Mouse (Mus musculus) heart, embryonic 13.5 days (tissue): ENCODE measurements around the gene Glis3. TPM values are rescaled to one million over a fixed set of nuclear protein-coding genes. Genes with fewer than 3 reads are reported as not detected.
A peak's percentile ranks its signal among the peaks of the same experiment; 100 is the strongest.

ENCODE experiments used
- ATAC-seq: fragments of 200-750 bp; cut with Nextera tagmentation; 2 replicates; pipeline ENCODE4 v1.8.0; 2017; ENCODE audit warnings: moderate TSS enrichment; ENCODE audit not compliant: insufficient number of reproducible peaks, low FRiP score, low TSS enrichment; ENCODE audit errors: extremely low read depth
- H3K27ac ChIP-seq: fragments of 300-500 bp; sonication (generic); replicated peaks from 2 replicates; pipeline ENCODE4 v1.5.1; 2015; ENCODE audit warnings: moderate library complexity, mild to moderate bottlenecking, inconsistent platforms
- H3K27me3 ChIP-seq: fragments of 300-500 bp; sonication (generic); replicated peaks from 2 replicates; pipeline ENCODE4 v1.6.1; 2015; ENCODE audit warnings: mild to moderate bottlenecking, inconsistent platforms
- H3K36me3 ChIP-seq: fragments of 300-500 bp; sonication (generic); 2 replicates; pipeline ENCODE4 v1.6.1; 2015; ENCODE audit warnings: mild to moderate bottlenecking, inconsistent platforms
- H3K4me1 ChIP-seq: fragments of 300-500 bp; sonication (generic); 2 replicates; pipeline ENCODE4 v1.6.1; 2015; ENCODE audit warnings: inconsistent platforms
- H3K4me2 ChIP-seq: fragments of 300-500 bp; sonication (generic); 2 replicates; pipeline ENCODE4 v1.6.1; 2015; ENCODE audit warnings: inconsistent platforms, mild to moderate bottlenecking, moderate library complexity
- H3K4me3 ChIP-seq: fragments of 300-500 bp; sonication (generic); 2 replicates; pipeline ENCODE4 v1.5.1; 2015; ENCODE audit warnings: moderate library complexity, mild to moderate bottlenecking, inconsistent platforms
- H3K9ac ChIP-seq: fragments of 300-500 bp; sonication (generic); 2 replicates; pipeline ENCODE4 v1.6.1; 2015; ENCODE audit warnings: inconsistent platforms, mild to moderate bottlenecking, moderate library complexity
- H3K9me3 ChIP-seq: fragments of 300-500 bp; sonication (generic); 2 replicates; pipeline ENCODE4 v1.6.1; 2016; ENCODE audit warnings: inconsistent platforms
- WGBS: fragments of 180-500 bp; shearing (Covaris S2); methylation state at CpG from one replicate; pipeline ENCODE4 v1.1.7; 2015; ENCODE audit warnings: mixed read lengths; 5-methylcytosine and 5-hydroxymethylcytosine counted together
- polyA plus RNA-seq: library from polyadenylated mRNA; unstranded; fragments of >200 nt; fragmentation: Nextera tagmentation; extraction: Ambion mirVana; gene quantifications from 2 replicates; pipeline ENCODE4 v1.2.1, GENCODE M21; 2015

Gene Glis3
- polyA plus RNA-seq, 1 experiment from 2014 or later = 1.1 TPM

GRCm38 (mm10) chr19:28679291-28679775 lies 544 bp downstream of the Glis3 start:
- Histone ChIP-seq H3K27ac (no peak overlapping the region), H3K4me2 (peak overlapping the region; percentile 98), H3K9ac (peak overlapping the region; percentile 80), H3K9me3 (no peaks in the 10 kb centered on the region), H3K4me3 (peak overlapping the region; percentile 68), H3K27me3 (peaks cover 45% of the 10 kb centered on the region), H3K36me3 (no peaks in the 10 kb centered on the region), H3K4me1 (peaks cover 20% of the 10 kb centered on the region)
- no peak for ATAC-seq
- WGBS = under 1% methylated on average over 28 of the region's 28 CpGs

GRCm38 (mm10) chr19:28678646-28679270 lies 1.1 kb downstream of the Glis3 start:
- no peak overlapping the region for H3K27ac ChIP-seq
- H3K9ac ChIP-seq = peak overlapping the region; percentile 80
- H3K36me3 ChIP-seq = no peaks in the 10 kb centered on the region
- peaks cover 45% of the 10 kb centered on the region for H3K27me3 ChIP-seq
- peak overlapping the region; percentile 98 for H3K4me2 ChIP-seq
- under 1% methylated on average over 30 of the region's 30 CpGs for WGBS
- ATAC-seq = no peak
- peak overlapping the region; percentile 68 for H3K4me3 ChIP-seq
- no peaks in the 10 kb centered on the region for H3K9me3 ChIP-seq
- peaks cover 15% of the 10 kb centered on the region for H3K4me1 ChIP-seq

- Histone ChIP-seq H3K9ac (peak overlapping the region; percentile 80), H3K4me2 (peak overlapping the region; percentile 98), H3K9me3 (no peaks in the 10 kb centered on the region), H3K4me3 (peak overlapping the region; percentile 68), H3K4me1 (peaks cover 15% of the 10 kb centered on the region), H3K27me3 (peaks cover 38% of the 10 kb centered on the region), H3K36me3 (no peaks in the 10 kb centered on the region), H3K27ac (no peak overlapping the region)
- ATAC-seq = no peak
- WGBS = 1% methylated on average over 30 of the region's 32 CpGs
Measured at GRCm38 (mm10) chr19:28677728-28678438, 2.0 kb downstream of the Glis3 start.

- Histone ChIP-seq H3K9me3 (no peaks in the 10 kb centered on the region), H3K4me3 (peak overlapping the region; percentile 68), H3K27ac (no peak overlapping the region), H3K9ac (no peak overlapping the region), H3K4me1 (peaks cover 15% of the 10 kb centered on the region), H3K27me3 (peaks cover 34% of the 10 kb centered on the region), H3K4me2 (peak overlapping the region; percentile 98), H3K36me3 (no peaks in the 10 kb centered on the region)
- WGBS = 44% methylated on average over 8 of the region's 8 CpGs
- ATAC-seq = no peak
Measured at GRCm38 (mm10) chr19:28677045-28677727, 2.7 kb downstream of the Glis3 start.

- WGBS = 43% methylated on average over 9 of the region's 9 CpGs
- H3K36me3 ChIP-seq = no peaks in the 10 kb centered on the region
- no peak overlapping the region for H3K4me2 ChIP-seq
- H3K4me3 ChIP-seq = no peak overlapping the region
- H3K27ac ChIP-seq = no peak overlapping the region
- peaks cover 20% of the 10 kb centered on the region for H3K4me1 ChIP-seq
- H3K27me3 ChIP-seq = peaks cover 5% of the 10 kb centered on the region; the same call in 1 of the 2 replicates
- no peaks in the 10 kb centered on the region for H3K9me3 ChIP-seq
- no peak for ATAC-seq
- no peak overlapping the region for H3K9ac ChIP-seq
Measured at GRCm38 (mm10) chr19:28663781-28664180, 16.1 kb downstream of the Glis3 start.

GRCm38 (mm10) chr19:28663148-28663547 lies 16.7 kb downstream of the Glis3 start:
- H3K36me3 ChIP-seq = no peaks in the 10 kb centered on the region
- peaks cover 20% of the 10 kb centered on the region for H3K4me1 ChIP-seq
- H3K4me3 ChIP-seq = no peak overlapping the region
- 44% methylated on average over 10 of the region's 10 CpGs for WGBS
- H3K27ac ChIP-seq = no peak overlapping the region
- H3K4me2 ChIP-seq = peak overlapping the region; percentile 47
- H3K9me3 ChIP-seq = no peaks in the 10 kb centered on the region
- H3K9ac ChIP-seq = no peak overlapping the region
- peaks cover 5% of the 10 kb centered on the region; the same call in 1 of the 2 replicates for H3K27me3 ChIP-seq
- ATAC-seq = no peak

- Histone ChIP-seq H3K36me3 (no peaks in the 10 kb centered on the region), H3K9ac (no peak overlapping the region), H3K4me1 (peaks cover 20% of the 10 kb centered on the region), H3K27me3 (peaks cover 5% of the 10 kb centered on the region; the same call in 1 of the 2 replicates), H3K27ac (no peak overlapping the region), H3K4me2 (peak overlapping the region; percentile 47), H3K9me3 (no peaks in the 10 kb centered on the region), H3K4me3 (peak overlapping the region; percentile 14)
- no peak for ATAC-seq
- WGBS = 38% methylated on average over 8 of the region's 8 CpGs
Measured at GRCm38 (mm10) chr19:28662474-28662873, 17.4 kb downstream of the Glis3 start.

GRCm38 (mm10) chr19:28660912-28661311 lies 19.0 kb downstream of the Glis3 start:
- Histone ChIP-seq H3K4me3 (no peak overlapping the region), H3K4me1 (peaks cover 20% of the 10 kb centered on the region), H3K9me3 (no peaks in the 10 kb centered on the region), H3K36me3 (no peaks in the 10 kb centered on the region), H3K9ac (no peak overlapping the region), H3K27me3 (0 out of 2 replicates have a peak, but pooled peaks cover 5% of the 10 kb centered on the region), H3K4me2 (no peak overlapping the region), H3K27ac (no peak overlapping the region)
- no peak for ATAC-seq
- WGBS = 83% methylated on average over 7 of the region's 7 CpGs

- Histone ChIP-seq H3K36me3 (no peaks in the 10 kb centered on the region), H3K4me1 (peaks cover 7% of the 10 kb centered on the region; the same call in 1 of the 2 replicates), H3K4me3 (no peak overlapping the region), H3K27ac (no peak overlapping the region), H3K9ac (no peak overlapping the region), H3K9me3 (no peaks in the 10 kb centered on the region), H3K27me3 (no peaks in the 10 kb centered on the region), H3K4me2 (no peak overlapping the region)
- ATAC-seq = no peak
- WGBS = 74% methylated on average over 5 of the region's 5 CpGs
Measured at GRCm38 (mm10) chr19:28657686-28658195, 22.1 kb downstream of the Glis3 start.

GRCm38 (mm10) chr19:28656882-28657281 lies 23.0 kb downstream of the Glis3 start:
- Histone ChIP-seq H3K27me3 (no peaks in the 10 kb centered on the region), H3K4me1 (no peaks in the 10 kb centered on the region), H3K4me2 (no peak overlapping the region), H3K9ac (no peak overlapping the region), H3K9me3 (no peaks in the 10 kb centered on the region), H3K36me3 (no peaks in the 10 kb centered on the region), H3K27ac (no peak overlapping the region), H3K4me3 (no peak overlapping the region)
- ATAC-seq = no peak
- WGBS = 76% methylated on average over 6 of the region's 6 CpGs

- Histone ChIP-seq H3K9ac (no peak overlapping the region), H3K4me1 (no peaks in the 10 kb centered on the region), H3K4me3 (no peak overlapping the region), H3K9me3 (no peaks in the 10 kb centered on the region), H3K27ac (no peak overlapping the region), H3K4me2 (no peak overlapping the region), H3K27me3 (no peaks in the 10 kb centered on the region), H3K36me3 (no peaks in the 10 kb centered on the region)
- ATAC-seq = no peak
- WGBS = 67% methylated on average over 7 of the region's 7 CpGs
Measured at GRCm38 (mm10) chr19:28655166-28655565, 24.7 kb downstream of the Glis3 start.
